Mouse (Mus musculus): ENCODE data around the gene Tnfsf13.
"Not testable (repeated sequence)": the region's sequence is repeated elsewhere in the genome, so short reads cannot be mapped to it uniquely, and the experiment has no call there.

Tnfsf13 gene

GRCm38 (mm10) chr11:69685526-69686148 is at the start of gene Tnfsf13:
Gene Tnfsf13, minus strand, starts transcription at chr11:69685784.
- in situ Hi-C loops (cut with MboI, MseI), result loop anchor here (5.0 kb wide), 1 partner anchor 37 kb away; no protein-coding TSS in a partner anchor

GRCm38 (mm10) chr11:69731408-69731807 is 45.8 kb upstream of the Tnfsf13 start:
- in situ Hi-C loops (cut with MboI, MseI), result not testable (repeated sequence)

- in situ Hi-C loops (cut with MboI, MseI), result no loop called here
These were observed 43.5 kb upstream of the Tnfsf13 start for GRCm38 (mm10) chr11:69729063-69729462.

GRCm38 (mm10) chr11:69725951-69726350 is 40.4 kb upstream of the Tnfsf13 start:
- in situ Hi-C loops (cut with MboI, MseI), result no loop called here

- in situ Hi-C loops (cut with MboI, MseI), result loop anchor here (5.0 kb wide), 1 partner anchor 36 kb away; the partner anchor contains the start of gene Tnfsf13
These were observed 37.5 kb upstream of the Tnfsf13 start for GRCm38 (mm10) chr11:69723074-69723473.

- in situ Hi-C loops (cut with MboI, MseI), result loop anchor here (5.0 kb wide), 1 partner anchor 34 kb away; the partner anchor contains the start of gene Tnfsf13
These were observed 35.3 kb upstream of the Tnfsf13 start for GRCm38 (mm10) chr11:69720852-69721251.

- in situ Hi-C loops (cut with MboI, MseI), result no loop called here
These were observed 33.8 kb upstream of the Tnfsf13 start for GRCm38 (mm10) chr11:69719423-69719822.

GRCm38 (mm10) chr11:69718661-69719060 is 33.1 kb upstream of the Tnfsf13 start:
- in situ Hi-C loops (cut with MboI, MseI), result no loop called here

- in situ Hi-C loops (cut with MboI, MseI), result no loop called here
These were observed 31.4 kb upstream of the Tnfsf13 start for GRCm38 (mm10) chr11:69716953-69717352.

- in situ Hi-C loops (cut with MboI, MseI), result no loop called here
These were observed 30.3 kb upstream of the Tnfsf13 start for GRCm38 (mm10) chr11:69715929-69716328.

- in situ Hi-C loops (cut with MboI, MseI), result no loop called here
These were observed 29.9 kb upstream of the Tnfsf13 start for GRCm38 (mm10) chr11:69715482-69715881.

- in situ Hi-C loops (cut with MboI, MseI), result no loop called here
These were observed 29.2 kb upstream of the Tnfsf13 start for GRCm38 (mm10) chr11:69714636-69715329.

GRCm38 (mm10) chr11:69712954-69713672 is 27.5 kb upstream of the Tnfsf13 start:
- in situ Hi-C loops (cut with MboI, MseI), result no loop called here

- in situ Hi-C loops (cut with MboI, MseI), result no loop called here
These were observed 25.5 kb upstream of the Tnfsf13 start for GRCm38 (mm10) chr11:69711082-69711481.

GRCm38 (mm10) chr11:69710470-69710869 is 24.9 kb upstream of the Tnfsf13 start:
- in situ Hi-C loops (cut with MboI, MseI), result no loop called here

- in situ Hi-C loops (cut with MboI, MseI), result no loop called here
These were observed 24.2 kb upstream of the Tnfsf13 start for GRCm38 (mm10) chr11:69709554-69710446.

GRCm38 (mm10) chr11:69708614-69709265 is 23.2 kb upstream of the Tnfsf13 start:
- in situ Hi-C loops (cut with MboI, MseI), result no loop called here

- in situ Hi-C loops (cut with MboI, MseI), result no loop called here
These were observed 22.3 kb upstream of the Tnfsf13 start for GRCm38 (mm10) chr11:69707873-69708381.

- in situ Hi-C loops (cut with MboI, MseI), result no loop called here
These were observed 21.9 kb upstream of the Tnfsf13 start for GRCm38 (mm10) chr11:69707480-69707847.

- in situ Hi-C loops (cut with MboI, MseI), result no loop called here
These were observed 21.3 kb upstream of the Tnfsf13 start for GRCm38 (mm10) chr11:69706775-69707479.
